Mouse (Mus musculus) kidney, adult 2 months (tissue): Measurements from ENCODE around the gene Zdhhc19.

ENCODE experiments used
- CTCF ChIP-seq: fragments of 200-500 bp; conservative IDR thresholded peaks from 2 replicates; pipeline ENCODE4 v1.5.1; 2011; ENCODE audit warnings: low read depth, mild to moderate bottlenecking, control low read depth, low read length, moderate library complexity, mixed read lengths; ENCODE audit not compliant: insufficient read depth, insufficient read length
- POLR2A ChIP-seq: fragments of 200-500 bp; IDR thresholded peaks from one replicate; pipeline ENCODE4 v1.6.1; 2011; ENCODE audit warnings: low read depth, low read length, control low read depth

GRCm38 (mm10) chr16:32550487-32550886 is 54.4 kb downstream of the Zdhhc19 start:
- no peak for TF ChIP-seq POLR2A
- no peak for TF ChIP-seq CTCF
